ENCODE assay signal across 8 mouse cellular contexts in the genomic region with DNA sequence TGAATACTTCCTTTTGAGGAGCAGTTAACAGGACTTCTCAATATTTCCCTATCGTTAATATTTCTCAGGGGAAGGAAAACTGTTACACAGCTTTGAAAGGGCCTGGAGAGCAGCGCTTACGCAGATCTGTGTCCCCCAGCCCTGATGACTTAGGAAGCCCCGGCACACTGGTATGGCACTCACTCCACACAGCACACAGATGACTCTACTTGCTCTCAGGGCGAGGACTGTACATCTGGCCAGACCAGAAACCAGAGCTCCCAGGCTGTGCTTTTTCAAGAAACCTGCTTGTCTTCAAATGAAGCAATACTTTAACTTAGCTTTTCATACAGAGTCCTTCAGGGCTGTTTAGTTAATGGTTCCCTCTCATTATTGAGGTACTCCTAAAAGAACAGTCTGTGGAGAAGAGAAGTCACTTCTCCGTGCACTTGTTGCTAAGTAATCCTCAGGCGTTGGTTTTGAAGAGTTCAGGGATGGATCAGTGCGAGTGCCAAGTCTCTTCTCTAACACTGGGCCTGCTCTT. TPM values are rescaled to one million over a fixed set of nuclear protein-coding genes. Genes with fewer than 3 reads are reported as not detected.
A peak's percentile ranks its signal among the peaks of the same experiment; 100 is the strongest.
DNase-seq lines count a peak whose midpoint lies in the region; ATAC-seq and TF ChIP-seq lines count a peak whose summit lies in the region.

No protein-coding gene starts in this region.

- H3K36me3 ChIP-seq in lung, postnatal 0 days (ENCODE audit: insufficient read depth, low read length), result no peaks in the 10 kb centered on the region
- H3K36me3 ChIP-seq in forebrain, embryonic 16.5 days (ENCODE audit: control insufficient read depth, insufficient read depth), result no peaks in the 10 kb centered on the region
- peaks cover 7% of the 10 kb centered on the region for H3K36me3 ChIP-seq in liver, embryonic 12.5 days

- peak; percentile 78 for DNase-seq in lung, postnatal 0 days (ENCODE audit: low spot score)
- DNase-seq in lung, postnatal 14 days, result no peak
- DNase-seq in ovary, postnatal 10 days (ENCODE audit: low spot score), result no peak
- no peak for DNase-seq in spleen, postnatal 4 days (ENCODE audit: low spot score in 2 of 2)
- DNase-seq in thymus, postnatal 25 days, result no peak
- DNase-seq in gastrocnemius, postnatal 36 days, result no peak

- no peaks in the 10 kb centered on the region for H3K9me3 ChIP-seq in lung, postnatal 0 days (ENCODE audit: low read length)
- H3K9me3 ChIP-seq in forebrain, embryonic 16.5 days (ENCODE audit: control insufficient read depth, low read length), result no peaks in the 10 kb centered on the region
- H3K9me3 ChIP-seq in liver, embryonic 12.5 days (replicated peaks), result no peaks in the 10 kb centered on the region

- H3K4me3 ChIP-seq in lung, postnatal 0 days (ENCODE audit: low read depth, low read length), result no peak overlapping the region
- no peak overlapping the region for H3K4me3 ChIP-seq in forebrain, embryonic 16.5 days (replicated peaks; ENCODE audit: low read length)
- no peak overlapping the region for H3K4me3 ChIP-seq in liver, embryonic 12.5 days

- peak overlapping the region; percentile 74 for H3K27ac ChIP-seq in lung, postnatal 0 days (ENCODE audit: low read length)
- H3K27ac ChIP-seq in forebrain, embryonic 16.5 days (ENCODE audit: low read length), result no peak overlapping the region
- H3K27ac ChIP-seq in liver, embryonic 12.5 days, result no peak overlapping the region

- intact Hi-C loops in gastrocnemius, postnatal 36 days (cut with DNase I), result loop anchor here (5.0 kb wide), 2 partner anchors 49 to 94 kb away; no protein-coding TSS in a partner anchor

- TF ChIP-seq EP300 in lung, postnatal 0 days (IDR thresholded peaks at IDR 0.05), result 0 out of 2 replicates have a peak, but pooled peaks have one; percentile 33

- no peak for TF ChIP-seq CTCF in lung, postnatal 0 days (IDR thresholded peaks at IDR 0.05)

- no peak overlapping the region for H3K9ac ChIP-seq in lung, postnatal 0 days (replicated peaks; ENCODE audit: low read depth)
- no peak overlapping the region for H3K9ac ChIP-seq in forebrain, embryonic 16.5 days (replicated peaks; ENCODE audit: low read depth, low read length)
- no peak overlapping the region for H3K9ac ChIP-seq in liver, embryonic 12.5 days

- 0 out of 2 replicates have a peak, but pooled peaks have one; percentile 2 for ATAC-seq in lung, postnatal 0 days
- no peak for ATAC-seq in forebrain, embryonic 16.5 days
- ATAC-seq in liver, embryonic 12.5 days, result no peak

- 46% methylated on average over 8 of the region's 8 CpGs for WGBS in lung, postnatal 0 days
- 38% methylated on average over 8 of the region's 8 CpGs for WGBS in forebrain, embryonic 16.5 days
- WGBS in liver, embryonic 12.5 days (ENCODE audit: insufficient replicate concordance), result 77% methylated on average over 8 of the region's 8 CpGs

- no peaks in the 10 kb centered on the region for H3K27me3 ChIP-seq in lung, postnatal 0 days (replicated peaks; ENCODE audit: insufficient read depth, low read length)
- no peaks in the 10 kb centered on the region for H3K27me3 ChIP-seq in forebrain, embryonic 16.5 days (replicated peaks; ENCODE audit: control insufficient read depth, insufficient read depth, low read length)
- H3K27me3 ChIP-seq in liver, embryonic 12.5 days (replicated peaks), result peaks cover 3% of the 10 kb centered on the region; the same call in 1 of the 2 replicates

- H3K4me1 ChIP-seq in lung, postnatal 0 days (ENCODE audit: insufficient read depth, low read depth, low read length), result peaks cover 45% of the 10 kb centered on the region
- peaks cover 66% of the 10 kb centered on the region for H3K4me1 ChIP-seq in forebrain, embryonic 16.5 days (replicated peaks; ENCODE audit: control insufficient read depth, insufficient read depth, low read length)
- peaks cover 88% of the 10 kb centered on the region for H3K4me1 ChIP-seq in liver, embryonic 12.5 days

- H3K4me2 ChIP-seq in lung, postnatal 0 days (replicated peaks; ENCODE audit: low read depth, low read length), result peak overlapping the region; percentile 23
- H3K4me2 ChIP-seq in forebrain, embryonic 16.5 days (ENCODE audit: low read length), result peak overlapping the region; percentile 10; the same call in 1 of the 2 replicates
- peak overlapping the region; percentile 97; the same call in 1 of the 2 replicates for H3K4me2 ChIP-seq in liver, embryonic 12.5 days

RNA-seq across cellular contexts. Expression of gene Atp1a1, which starts 3.4 kb away (rescaled TPM):
- polyA plus RNA-seq in lung, postnatal 0 days (2015; fragmentation: Nextera tagmentation; extraction: Ambion mirVana), result 123 and 136 TPM in 2 replicates
- polyA plus RNA-seq in forebrain, embryonic 16.5 days (2015; fragmentation: Nextera tagmentation; extraction: Ambion mirVana), result 42.7 and 49.2 TPM in 2 replicates
- 54.1 and 55.2 TPM in 2 replicates for polyA plus RNA-seq in liver, embryonic 12.5 days (2016; fragmentation: Nextera tagmentation; extraction: Ambion mirVana)
- total RNA-seq in gastrocnemius, postnatal 36 days (2021), result 10 to 100 TPM; 56.5 to 60.1 TPM

Comparison
In these comparisons a context has a peak if more than half of its experiments do, and no peak if none do; other contexts are left out.
1. H3K4me2 ChIP-seq: peak in every context shown above with its lines; median percentile 97 in liver, embryonic 12.5 days; 23 in lung, postnatal 0 days; 10 in forebrain, embryonic 16.5 days.